Mouse (Mus musculus) hindbrain, postnatal 0 days (tissue): ENCODE results near the gene Palld. TPM values are rescaled to one million over a fixed set of nuclear protein-coding genes. Genes with fewer than 3 reads are reported as not detected.

Source experiments
- ATAC-seq: fragments of 200-750 bp; cut with Nextera tagmentation; 2 replicates; pipeline ENCODE4 v1.8.0; 2017; ENCODE audit warnings: mild to moderate bottlenecking, moderate TSS enrichment, moderate library complexity
- DNase-seq: peaks from one replicate; pipeline ENCODE4 v3.0.0-alpha.2; 2015; ENCODE audit warnings: low spot score
- H3K27ac ChIP-seq: fragments of 300-500 bp; sonication (generic); 2 replicates; pipeline ENCODE4 v1.5.1; 2014; ENCODE audit warnings: mild to moderate bottlenecking
- H3K27me3 ChIP-seq: fragments of 300-500 bp; sonication (generic); 2 replicates; pipeline ENCODE4 v1.6.1; 2014; ENCODE audit warnings: low read length, mixed read lengths; ENCODE audit not compliant: insufficient read depth
- H3K36me3 ChIP-seq: fragments of 300-500 bp; sonication (generic); 2 replicates; pipeline ENCODE4 v1.6.1; 2014; ENCODE audit warnings: low read length, mixed read lengths; ENCODE audit not compliant: insufficient read depth
- H3K4me1 ChIP-seq: fragments of 300-500 bp; sonication (generic); 2 replicates; pipeline ENCODE4 v1.6.1; 2014; ENCODE audit warnings: antibody characterized with exemption, low read length, mixed read lengths; ENCODE audit not compliant: insufficient read depth
- H3K4me2 ChIP-seq: fragments of 300-500 bp; sonication (generic); 2 replicates; pipeline ENCODE4 v1.6.1; 2014; ENCODE audit warnings: low read depth, mild to moderate bottlenecking, low read length, moderate library complexity, mixed read lengths
- H3K4me3 ChIP-seq: fragments of 300-500 bp; sonication (generic); 2 replicates; pipeline ENCODE4 v1.5.1; 2014; ENCODE audit warnings: low read length
- H3K9ac ChIP-seq: fragments of 300-500 bp; sonication (generic); replicated peaks from 2 replicates; pipeline ENCODE4 v1.6.1; 2014; ENCODE audit warnings: mild to moderate bottlenecking, low read length, moderate library complexity, mixed read lengths
- H3K9me3 ChIP-seq: fragments of 300-500 bp; sonication (generic); 2 replicates; pipeline ENCODE4 v1.6.1; 2016; ENCODE audit warnings: low read length, mixed read lengths
- CTCF ChIP-seq: IDR thresholded peaks from 2 replicates; pipeline ENCODE4 v1.5.1; 2016; ENCODE audit warnings: antibody characterized with exemption, control low read depth, low read depth
- WGBS: fragments of 180-500 bp; shearing (Covaris S2); extraction: QIAGEN DNeasy Blood & Tissue Kit; methylation state at CpG from one replicate; pipeline ENCODE4 v1.1.7; 2014; 5-methylcytosine and 5-hydroxymethylcytosine counted together
- polyA plus RNA-seq: library from polyadenylated mRNA; unstranded; fragments of >200 nt; fragmentation: Nextera tagmentation; extraction: Ambion mirVana; gene quantifications from 2 replicates; pipeline ENCODE4 v1.2.1, GENCODE M21; 2015
- total RNA-seq: library from RNA; depleted of rRNA; stranded (reverse); fragments of >200 nt; gene quantifications from 2 replicates; pipeline ENCODE4 v1.2.3, GENCODE M21; 2014

Gene Palld
- total and polyA plus RNA-seq, 2 experiments from 2014 or later = 3.5 to 14.0 TPM

DNA sequence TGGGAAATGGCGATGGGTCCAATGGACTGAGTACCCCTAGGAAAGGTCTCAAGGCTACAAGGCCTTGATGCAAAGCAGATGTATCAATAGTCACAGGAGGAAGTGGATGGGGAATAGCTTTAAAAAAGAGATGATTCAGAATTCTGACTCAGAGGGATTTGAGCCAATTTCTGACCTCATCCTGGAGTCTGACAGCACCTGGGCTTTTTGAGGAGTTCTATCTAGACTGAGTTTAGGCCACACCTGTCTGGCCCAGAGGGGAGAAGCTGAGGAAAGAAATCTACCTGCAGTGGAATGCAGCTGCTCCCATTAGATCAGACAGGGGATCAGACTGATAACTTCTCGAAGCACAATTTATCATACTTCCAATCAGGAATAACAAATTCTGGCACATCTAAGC is 99.7 kb downstream of the Palld start:
- TF ChIP-seq CTCF = no peak
- Histone ChIP-seq H3K9me3 (no peaks in the 10 kb centered on the region), H3K36me3 (no peaks in the 10 kb centered on the region), H3K9ac (no peak overlapping the region), H3K27me3 (no peaks in the 10 kb centered on the region), H3K4me3 (no peak overlapping the region), H3K4me2 (no peak overlapping the region), H3K27ac (no peak overlapping the region), H3K4me1 (no peaks in the 10 kb centered on the region)
- 87% methylated on average over 2 of the region's 2 CpGs for WGBS
- DNase-seq (no peak), ATAC-seq (no peak)

DNA sequence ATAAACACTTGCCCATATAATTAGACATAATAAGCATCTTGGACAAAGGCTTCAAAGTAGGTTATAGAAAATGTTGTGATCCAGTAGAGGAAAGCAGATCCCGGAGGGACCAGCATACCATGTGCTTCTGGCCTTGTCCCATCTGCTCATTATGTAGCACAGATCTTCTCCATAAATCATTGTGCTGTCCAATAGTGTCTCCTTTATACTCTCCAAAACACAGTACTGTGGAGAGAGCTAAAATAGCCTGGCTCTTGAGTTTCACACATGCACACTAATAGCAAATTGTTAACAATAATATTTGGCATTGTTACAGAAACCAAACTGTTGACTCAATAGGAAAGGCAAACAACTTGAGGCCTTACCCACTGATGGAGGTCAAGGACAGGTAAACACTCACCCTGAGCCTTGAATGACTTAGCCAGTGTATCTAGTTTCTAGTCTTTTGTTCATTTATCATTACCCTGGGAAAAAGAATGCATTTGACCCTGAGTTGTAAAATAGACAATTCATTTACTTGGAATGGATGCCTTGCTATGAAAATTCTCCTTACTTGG is 105.0 kb downstream of the Palld start:
- TF ChIP-seq CTCF = no peak
- Histone ChIP-seq H3K4me2 (no peak overlapping the region), H3K9me3 (no peaks in the 10 kb centered on the region), H3K36me3 (no peaks in the 10 kb centered on the region), H3K27ac (no peak overlapping the region), H3K27me3 (no peaks in the 10 kb centered on the region), H3K4me3 (no peak overlapping the region), H3K4me1 (no peaks in the 10 kb centered on the region), H3K9ac (no peak overlapping the region)
- 86% methylated on average over 1 of the region's 1 CpGs for WGBS
- ATAC-seq (no peak), DNase-seq (no peak)

DNA sequence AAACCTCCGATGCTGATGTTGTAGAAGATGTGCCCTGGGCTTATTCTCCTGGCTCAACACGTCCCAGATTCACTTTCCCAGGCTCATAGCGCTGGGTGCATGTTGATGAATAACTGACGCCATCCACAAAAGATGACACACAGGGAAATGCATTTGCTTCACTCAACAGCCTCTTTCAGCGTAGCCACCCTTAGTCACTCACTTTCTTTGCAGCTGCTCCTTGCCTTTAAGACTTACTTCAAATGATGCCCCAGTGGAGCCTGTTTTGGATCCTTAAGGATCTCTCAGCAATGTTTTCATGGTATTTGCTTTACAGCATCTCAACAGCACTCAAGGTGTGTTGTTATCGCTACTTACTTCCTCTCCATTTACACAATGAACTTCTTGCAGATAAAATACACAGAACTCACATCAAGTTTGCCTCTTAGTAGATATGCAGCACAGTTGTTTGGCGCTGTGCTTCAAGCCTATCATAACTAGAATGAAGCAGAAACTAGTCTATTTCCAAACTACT is 105.9 kb downstream of the Palld start:
- no peaks in the 10 kb centered on the region for H3K9me3 ChIP-seq
- no peak overlapping the region for H3K27ac ChIP-seq
- WGBS = 80% methylated on average over 7 of the region's 7 CpGs
- no peaks in the 10 kb centered on the region for H3K36me3 ChIP-seq
- H3K4me2 ChIP-seq = no peak overlapping the region
- no peak for DNase-seq
- no peak for TF ChIP-seq CTCF
- ATAC-seq = no peak
- no peaks in the 10 kb centered on the region for H3K4me1 ChIP-seq
- no peak overlapping the region for H3K9ac ChIP-seq
- H3K4me3 ChIP-seq = no peak overlapping the region
- H3K27me3 ChIP-seq = no peaks in the 10 kb centered on the region

DNA sequence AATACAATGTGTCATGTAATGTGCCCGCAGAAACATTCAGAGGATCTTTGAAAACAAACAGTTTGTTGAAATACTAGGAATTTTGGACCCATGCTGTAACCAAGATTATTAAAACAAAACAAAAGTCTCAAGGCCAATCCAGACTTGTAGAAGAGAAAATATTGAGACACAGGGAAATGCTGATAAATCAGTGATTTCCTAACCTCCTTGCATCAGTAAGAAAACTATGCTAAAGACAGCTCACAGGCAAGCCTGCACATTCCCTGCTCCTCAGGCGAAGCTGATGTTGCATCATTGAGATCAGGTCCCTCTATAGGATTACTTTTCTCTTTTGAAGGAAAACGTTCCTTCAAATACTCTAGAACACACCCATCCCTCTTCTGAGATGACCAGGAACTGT is 112.5 kb downstream of the Palld start:
- no peaks in the 10 kb centered on the region for H3K36me3 ChIP-seq
- no peak overlapping the region for H3K27ac ChIP-seq
- no peaks in the 10 kb centered on the region for H3K27me3 ChIP-seq
- no peak overlapping the region for H3K9ac ChIP-seq
- TF ChIP-seq CTCF = no peak
- H3K4me1 ChIP-seq = no peaks in the 10 kb centered on the region
- H3K4me2 ChIP-seq = no peak overlapping the region
- 83% methylated on average over 3 of the region's 3 CpGs for WGBS
- DNase-seq = no peak
- no peak overlapping the region for H3K4me3 ChIP-seq
- no peaks in the 10 kb centered on the region for H3K9me3 ChIP-seq
- no peak for ATAC-seq

DNA sequence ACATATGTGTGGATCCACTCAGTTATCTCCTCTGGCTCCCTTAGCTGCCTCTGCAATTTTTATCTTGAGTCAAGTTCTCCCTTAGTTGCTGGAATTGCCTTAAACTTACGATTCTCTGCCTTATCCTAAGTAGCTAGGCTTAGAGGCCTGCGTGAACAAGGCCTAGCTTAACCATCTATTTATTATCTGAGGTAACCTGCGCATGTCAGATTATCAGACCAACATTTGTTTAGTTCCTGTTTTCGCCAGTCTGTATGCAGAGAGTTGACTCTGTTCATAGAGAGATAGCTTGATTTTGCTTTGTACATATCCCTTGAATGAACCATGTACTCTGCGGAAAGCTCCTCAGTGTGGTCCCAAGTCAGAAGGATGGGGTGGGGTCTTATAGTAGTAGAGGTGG is 113.2 kb downstream of the Palld start:
- no peak for TF ChIP-seq CTCF
- H3K4me3 ChIP-seq = no peak overlapping the region
- no peaks in the 10 kb centered on the region for H3K36me3 ChIP-seq
- no peak overlapping the region for H3K4me2 ChIP-seq
- H3K9ac ChIP-seq = no peak overlapping the region
- no peaks in the 10 kb centered on the region for H3K9me3 ChIP-seq
- DNase-seq (no peak), ATAC-seq (no peak)
- no peak overlapping the region for H3K27ac ChIP-seq
- WGBS = 97% methylated on average over 5 of the region's 5 CpGs
- no peaks in the 10 kb centered on the region for H3K27me3 ChIP-seq
- no peaks in the 10 kb centered on the region for H3K4me1 ChIP-seq

DNA sequence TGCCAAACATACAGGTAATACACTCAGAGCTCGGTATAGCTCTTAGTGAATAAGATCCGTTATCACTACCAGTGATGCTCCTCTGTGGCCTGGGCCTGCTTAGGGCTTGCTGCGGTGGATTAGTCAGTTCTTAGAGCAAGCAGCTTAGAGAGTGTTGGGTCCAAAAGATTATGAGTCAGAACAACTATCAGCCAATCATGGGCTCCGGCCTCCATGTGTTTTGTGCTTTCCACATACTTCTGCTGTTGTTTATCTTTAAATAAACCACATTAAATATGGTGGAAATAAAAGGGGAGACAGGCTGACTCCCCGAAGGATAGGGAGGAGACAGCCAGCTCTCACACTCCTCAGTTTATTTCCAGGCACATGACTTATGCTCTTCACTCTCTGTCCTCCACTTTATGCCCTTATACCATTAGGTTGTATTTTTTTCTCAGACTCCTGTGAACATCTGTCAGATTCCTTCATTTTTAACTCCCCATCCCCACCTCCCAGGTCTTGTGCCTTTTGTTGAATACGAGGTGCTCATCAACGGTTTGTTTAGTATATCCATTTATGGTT is 119.5 kb downstream of the Palld start:
- Histone ChIP-seq H3K27me3 (no peaks in the 10 kb centered on the region), H3K9ac (no peak overlapping the region), H3K4me3 (no peak overlapping the region), H3K4me1 (no peaks in the 10 kb centered on the region), H3K9me3 (no peaks in the 10 kb centered on the region), H3K36me3 (no peaks in the 10 kb centered on the region), H3K4me2 (no peak overlapping the region), H3K27ac (no peak overlapping the region)
- ATAC-seq (no peak), DNase-seq (no peak)
- no peak for TF ChIP-seq CTCF
- WGBS = 87% methylated on average over 7 of the region's 7 CpGs

DNA sequence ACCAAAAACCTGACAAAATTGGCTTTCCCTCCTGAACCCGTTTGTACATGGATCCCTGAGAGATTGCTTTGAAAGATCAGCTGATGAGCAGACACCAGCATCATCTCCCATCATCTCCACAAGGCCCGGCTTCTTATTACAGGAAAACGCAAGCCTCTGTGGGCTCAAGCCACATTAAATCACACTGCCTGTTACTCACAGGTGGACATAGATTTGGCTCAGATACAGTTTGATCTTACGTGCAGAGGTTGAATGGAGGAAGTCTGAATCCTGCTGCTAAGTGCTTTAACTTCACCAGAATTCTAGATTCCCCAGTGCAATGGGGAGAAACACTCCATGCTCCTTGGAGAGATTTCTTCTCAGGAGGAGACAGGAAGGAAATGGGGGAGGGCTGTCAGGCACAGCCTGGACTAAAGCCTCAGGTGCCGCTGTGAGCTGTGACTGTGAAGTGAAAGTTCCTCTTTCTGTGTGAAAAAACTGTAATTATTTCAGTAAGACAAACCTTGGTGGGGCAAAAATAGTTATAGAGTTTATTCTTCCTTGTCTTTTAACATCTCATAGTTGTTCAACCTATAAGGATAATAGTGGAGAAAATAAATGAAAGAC is 121.7 kb downstream of the Palld start:
- ATAC-seq = no peak
- H3K27ac ChIP-seq = no peak overlapping the region
- no peak for TF ChIP-seq CTCF
- no peak overlapping the region for H3K9ac ChIP-seq
- no peaks in the 10 kb centered on the region for H3K36me3 ChIP-seq
- no peaks in the 10 kb centered on the region for H3K9me3 ChIP-seq
- H3K27me3 ChIP-seq = no peaks in the 10 kb centered on the region
- 81% methylated on average over 5 of the region's 5 CpGs for WGBS
- no peak for DNase-seq
- H3K4me1 ChIP-seq = no peaks in the 10 kb centered on the region
- no peak overlapping the region for H3K4me2 ChIP-seq
- no peak overlapping the region for H3K4me3 ChIP-seq
